Mouse (Mus musculus): ENCODE measurements around the gene Cox11. TPM values are rescaled to one million over a fixed set of nuclear protein-coding genes. Genes with fewer than 3 reads are reported as not detected.

The Cox11 gene
- 10 to 100 TPM; 25.2 to 25.9 TPM for total RNA-seq (2021)
- long read RNA-seq, experiment 1, transcript Cox11-201 (4 exons, 1,224 nt) = major isoform, 24 of 28 reads
- long read RNA-seq, experiment 1, partial matches to known transcripts = 0 of 28 reads
- long read RNA-seq, experiment 1, other reads (novel, unspliced or antisense) = 4 of 28 reads
- long read RNA-seq, experiment 2, transcript Cox11-201 (4 exons, 1,224 nt) = major isoform, 26 of 31 reads
- long read RNA-seq, experiment 2, partial matches to known transcripts = 1 of 31 reads
- long read RNA-seq, experiment 2, other reads (novel, unspliced or antisense) = 4 of 31 reads

GRCm38 (mm10) chr11:90637440-90638311 lies at the start of gene Cox11, which contains the start of gene Stxbp4:
TSS of gene Cox11 (plus strand) at chr11:90638173.
TSS of gene Stxbp4 (minus strand) at chr11:90638084.
- peak; percentile 95 to 96 for DNase-seq (ENCODE audit: low spot score in 2 of 2)
- intact Hi-C loops (cut with DNase I) = loop anchor here (10.0 kb wide), 1 partner anchor 633 kb away; the partner anchor contains the start of gene Pctp

DNA sequence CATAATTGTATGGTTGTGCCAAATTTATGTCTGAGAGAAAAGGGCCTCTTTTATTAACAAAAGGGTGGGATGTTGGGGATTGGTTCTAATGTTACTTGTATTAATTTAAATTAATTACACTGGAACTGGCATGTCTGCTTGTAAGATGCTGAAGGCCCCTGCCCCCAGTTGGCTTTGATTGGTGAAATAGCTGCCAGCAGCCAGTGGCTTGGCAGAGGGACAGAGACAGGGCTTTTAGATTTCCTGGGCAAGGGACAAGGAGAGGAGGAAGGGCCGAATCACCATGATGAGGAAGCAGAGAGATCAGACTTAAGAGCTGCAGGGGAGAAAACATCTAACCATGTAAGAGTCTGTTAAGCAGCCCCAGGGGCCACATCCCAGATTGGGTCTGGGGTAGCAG lies 47.0 kb upstream of the Cox11 start:
- DNase-seq (ENCODE audit: low spot score in 2 of 2) = no peak

DNA sequence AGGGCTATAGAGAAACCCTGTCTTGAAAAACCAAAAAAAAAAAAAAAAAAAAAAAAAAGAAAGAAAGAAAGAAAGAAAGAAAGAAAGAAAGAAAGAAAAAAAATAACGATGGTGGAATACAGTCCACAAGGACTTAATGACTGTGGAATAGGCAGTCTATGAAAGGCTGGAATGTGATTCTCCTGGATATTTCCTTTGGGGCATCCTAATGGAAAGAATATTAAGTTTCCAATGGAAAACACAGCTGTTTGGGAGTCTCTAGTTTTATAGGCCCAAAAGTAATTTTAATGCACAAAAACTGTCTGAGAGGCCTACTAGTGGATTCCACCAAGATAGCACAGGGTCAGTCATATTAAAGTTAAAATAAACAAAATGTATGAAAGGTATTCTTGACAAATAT lies 42.1 kb upstream of the Cox11 start:
- DNase-seq (ENCODE audit: low spot score in 2 of 2) = no peak
- intact Hi-C loops (cut with DNase I) = no loop called here

More for the DNA sequence above, 47.0 kb upstream of the Cox11 start:
- intact Hi-C loops (cut with DNase I) = no loop called here

DNA sequence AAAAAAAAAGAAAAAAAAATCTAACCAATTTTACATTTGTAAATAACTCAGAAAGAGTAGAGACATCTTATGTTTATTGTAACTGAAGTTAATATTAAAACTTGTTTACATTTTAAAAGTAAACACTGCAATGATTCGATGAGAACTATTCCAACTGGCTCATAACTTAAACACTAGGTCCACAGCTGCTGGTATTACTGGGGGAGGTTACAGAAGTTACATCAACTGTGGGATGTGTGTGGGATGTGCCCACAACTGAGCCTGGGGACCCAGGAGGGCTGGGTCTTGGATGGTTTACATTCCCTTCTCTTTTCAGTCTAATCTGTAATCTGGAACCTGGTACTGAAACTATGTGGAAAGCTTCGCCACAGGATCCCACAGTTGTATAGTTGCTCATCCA lies 34.9 kb upstream of the Cox11 start:
- DNase-seq (ENCODE audit: low spot score in 2 of 2) = no peak
- intact Hi-C loops (cut with DNase I) = no loop called here

DNA sequence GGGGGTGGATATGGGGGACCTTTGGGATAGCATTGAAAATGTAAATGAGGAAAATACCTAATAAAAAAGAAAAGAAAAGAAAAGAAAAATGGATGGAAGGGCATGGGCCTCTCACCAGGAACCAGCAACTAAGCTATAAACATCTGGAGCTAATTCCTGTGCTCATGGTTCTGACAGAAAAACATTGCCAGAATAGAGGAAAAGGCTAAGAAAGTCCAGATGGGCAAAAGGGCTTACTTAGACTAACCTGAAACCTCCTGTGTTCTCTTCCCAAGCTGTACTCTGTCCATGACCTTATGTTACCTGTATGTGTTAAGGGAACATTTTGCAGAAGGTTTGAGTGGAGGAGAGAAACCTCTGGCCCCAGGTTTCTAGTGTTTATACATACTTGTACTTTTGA lies 25.9 kb upstream of the Cox11 start:
- DNase-seq (ENCODE audit: low spot score in 2 of 2) = no peak
- intact Hi-C loops (cut with DNase I) = loop anchor here (5.0 kb wide), 1 partner anchor 195 kb away; no protein-coding TSS in a partner anchor

DNA sequence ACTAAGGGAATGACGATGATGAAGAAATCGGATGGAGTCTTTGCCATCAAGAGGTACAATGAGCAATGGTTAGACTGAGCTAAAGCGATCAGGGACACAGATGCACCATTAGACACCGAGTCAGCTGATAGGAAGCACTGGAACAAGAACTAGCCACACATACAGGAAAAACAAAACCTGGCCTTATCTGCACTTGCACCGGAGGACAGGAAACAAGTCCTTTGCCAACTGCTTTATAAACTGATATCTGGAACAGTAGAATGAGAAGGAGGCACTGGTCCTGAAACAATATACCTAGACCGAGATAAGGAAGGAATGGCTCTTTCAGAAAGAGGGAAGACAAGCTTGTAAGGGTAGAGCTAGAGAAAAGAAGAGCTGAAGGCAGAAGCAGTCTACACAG lies 23.2 kb upstream of the Cox11 start:
- DNase-seq (ENCODE audit: low spot score in 2 of 2) = no peak
- intact Hi-C loops (cut with DNase I) = loop anchor here (5.0 kb wide), 2 partner anchors 197 to 307 kb away; no protein-coding TSS in a partner anchor

- DNase-seq (ENCODE audit: low spot score in 2 of 2) = peak in 1 of 2 experiments; percentile 41
- intact Hi-C loops (cut with DNase I) = loop anchor here (5.0 kb wide), 1 partner anchor 309 kb away; no protein-coding TSS in a partner anchor
These were observed 21.5 kb upstream of the Cox11 start for GRCm38 (mm10) chr11:90616431-90616830.

DNA sequence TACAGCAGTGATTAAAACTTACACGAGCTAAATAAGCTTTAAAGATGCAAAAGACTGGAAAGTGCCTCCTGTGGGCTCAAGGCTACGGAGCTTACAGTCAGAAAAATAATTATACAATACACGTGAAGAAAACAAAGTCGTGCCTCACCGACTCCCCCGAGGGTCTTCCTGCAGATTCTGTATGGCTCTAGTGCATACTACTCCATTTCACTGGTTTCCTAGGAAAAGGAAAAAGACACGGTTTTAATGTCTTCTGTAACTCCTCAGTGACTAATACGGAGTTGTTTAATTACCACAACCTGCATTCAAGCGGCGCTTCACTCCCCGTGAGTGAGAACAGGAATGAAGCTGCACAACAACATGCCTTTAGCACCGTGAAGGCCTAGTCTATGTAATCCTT lies 15.9 kb upstream of the Cox11 start:
- no peak for DNase-seq (ENCODE audit: low spot score in 2 of 2)
- intact Hi-C loops (cut with DNase I) = loop anchor here (5.0 kb wide), 2 partner anchors 305 to 440 kb away; no protein-coding TSS in a partner anchor

DNA sequence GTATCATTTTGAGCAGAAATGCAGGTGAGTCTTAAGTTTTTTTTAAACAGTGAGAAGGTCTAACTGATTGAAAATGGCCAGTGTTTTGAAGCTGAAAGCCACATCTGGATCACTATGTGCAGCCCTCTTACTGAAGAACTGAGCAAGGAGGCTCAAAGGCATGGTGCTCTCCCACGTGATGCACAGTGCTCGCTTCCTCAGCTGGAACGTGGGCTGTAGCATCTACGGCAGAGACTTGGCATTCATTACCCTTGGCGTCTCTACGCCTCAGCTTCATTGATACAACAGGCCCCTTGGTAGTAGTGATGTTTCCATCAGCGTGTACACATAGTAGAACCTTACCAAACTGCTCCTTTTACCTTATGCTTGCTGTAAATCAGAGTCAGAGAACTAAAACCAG lies 15.5 kb upstream of the Cox11 start:
- intact Hi-C loops (cut with DNase I) = loop anchor here (5.0 kb wide), 2 partner anchors 305 to 440 kb away; no protein-coding TSS in a partner anchor
- DNase-seq (ENCODE audit: low spot score in 2 of 2) = no peak

DNA sequence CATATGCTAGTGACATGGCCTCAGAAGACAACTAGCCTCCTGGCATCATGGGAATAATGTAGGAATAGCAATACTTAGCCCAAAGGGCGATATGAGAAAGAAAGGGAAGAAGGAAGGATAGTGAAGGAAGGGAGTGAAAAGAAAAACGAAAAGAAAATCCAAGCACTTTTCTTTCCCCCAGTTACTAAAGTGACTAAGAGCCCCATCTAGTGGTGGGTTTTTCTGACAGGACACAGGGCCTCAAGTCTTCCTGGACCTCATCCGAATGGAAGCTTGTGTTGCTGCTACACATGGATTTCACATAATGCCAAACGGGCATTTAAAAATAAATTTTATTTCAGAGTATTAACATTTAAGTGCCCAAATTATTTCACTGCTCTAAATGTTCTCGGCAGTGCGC lies 14.5 kb upstream of the Cox11 start:
- peak; percentile 64 to 70 for DNase-seq (ENCODE audit: low spot score in 2 of 2)
- intact Hi-C loops (cut with DNase I) = loop anchor here (5.0 kb wide), 2 partner anchors 306 to 441 kb away; no protein-coding TSS in a partner anchor

- DNase-seq (ENCODE audit: low spot score in 2 of 2) = no peak
- intact Hi-C loops (cut with DNase I) = no loop called here
These were observed 12.8 kb upstream of the Cox11 start for GRCm38 (mm10) chr11:90625174-90625573.

DNA sequence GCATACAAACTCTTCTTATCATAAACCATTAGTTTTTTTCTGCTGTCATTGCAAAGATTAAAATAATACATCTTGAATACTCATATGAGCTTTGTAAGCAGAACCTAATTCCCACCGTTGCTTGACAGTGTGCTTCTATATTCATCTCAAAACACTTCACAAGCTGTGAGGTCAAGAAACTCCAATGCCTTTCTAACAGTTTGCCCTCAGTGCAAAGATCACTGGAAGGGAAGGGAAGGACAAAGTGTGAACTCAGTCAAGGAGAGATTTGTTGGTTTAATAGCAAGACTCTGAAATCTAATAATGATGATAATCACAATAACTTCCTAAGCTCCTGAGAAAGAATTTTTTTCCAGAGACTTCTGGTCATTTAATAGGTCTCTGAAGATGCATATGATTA lies 10.2 kb upstream of the Cox11 start:
- DNase-seq (ENCODE audit: low spot score in 2 of 2) = no peak
- intact Hi-C loops (cut with DNase I) = no loop called here

- intact Hi-C loops (cut with DNase I) = loop anchor here (10.0 kb wide), 1 partner anchor 628 kb away; the partner anchor contains the start of gene Pctp
- DNase-seq (ENCODE audit: low spot score in 2 of 2) = no peak
These were observed 5.5 kb upstream of the Cox11 start for GRCm38 (mm10) chr11:90632480-90632879.

DNA sequence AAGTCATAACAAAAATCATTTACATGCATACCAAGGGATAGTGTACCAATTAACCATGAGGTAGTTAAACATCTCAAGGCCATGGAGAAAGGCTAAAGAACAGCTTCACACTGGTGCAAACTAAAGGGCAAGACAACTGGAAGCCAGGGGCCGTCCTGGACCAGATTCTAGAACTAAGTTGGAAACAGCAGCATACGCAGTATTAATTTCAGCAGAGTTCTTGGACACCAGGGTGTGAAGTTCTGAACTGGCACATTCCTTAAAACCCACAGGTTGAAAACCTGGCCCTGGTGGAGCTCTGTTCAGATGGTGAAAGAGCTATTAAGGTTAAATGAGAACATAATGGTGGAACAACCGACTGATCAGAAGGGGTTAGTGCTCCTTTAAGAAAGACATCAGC lies 3.3 kb upstream of the Cox11 start:
- intact Hi-C loops (cut with DNase I) = loop anchor here (10.0 kb wide), 1 partner anchor 630 kb away; the partner anchor contains the start of gene Pctp

GRCm38 (mm10) chr11:90638312-90638830 lies 398 bp downstream of the Cox11 start:
- intact Hi-C loops (cut with DNase I) = loop anchor here (10.0 kb wide), 1 partner anchor 634 kb away; the partner anchor contains the start of gene Pctp
- peak in 1 of 2 experiments; percentile 17 for DNase-seq (ENCODE audit: low spot score in 2 of 2)

More for the DNA sequence above, 3.3 kb upstream of the Cox11 start:
- no peak for DNase-seq (ENCODE audit: low spot score in 2 of 2)

- intact Hi-C loops (cut with DNase I) = no loop called here
- DNase-seq (ENCODE audit: low spot score in 2 of 2) = peak in 1 of 2 experiments; percentile 37
These were observed 11.8 kb downstream of the Cox11 start for GRCm38 (mm10) chr11:90649777-90650176.

- intact Hi-C loops (cut with DNase I) = no loop called here
- no peak for DNase-seq (ENCODE audit: low spot score in 2 of 2)
These were observed 12.4 kb downstream of the Cox11 start for GRCm38 (mm10) chr11:90650231-90650885.

DNA sequence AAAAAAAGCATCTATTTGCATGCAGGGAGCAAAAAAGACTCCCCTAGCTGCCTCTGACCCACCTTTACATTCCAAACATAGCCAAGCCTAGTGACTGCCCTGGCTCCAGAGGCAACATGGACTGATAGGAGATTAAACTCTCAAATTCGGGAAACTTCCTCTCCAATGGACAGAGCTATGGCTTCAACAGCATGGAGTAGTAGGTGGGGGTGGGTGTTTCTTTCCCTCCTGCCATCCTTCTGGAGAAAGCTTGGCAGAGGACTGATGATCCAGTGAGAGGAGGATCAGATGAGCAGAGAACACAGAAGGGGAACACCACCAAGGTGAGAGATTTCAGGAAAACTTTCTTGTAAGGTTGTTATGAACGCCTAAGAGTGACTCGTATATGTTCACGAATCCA lies 14.6 kb downstream of the Cox11 start:
- intact Hi-C loops (cut with DNase I) = no loop called here
- no peak for DNase-seq (ENCODE audit: low spot score in 2 of 2)

- intact Hi-C loops (cut with DNase I) = no loop called here
These were observed 19.6 kb downstream of the Cox11 start for GRCm38 (mm10) chr11:90657527-90657926.

More at GRCm38 (mm10) chr11:90657527-90657926, 19.6 kb downstream of the Cox11 start:
- no peak for DNase-seq (ENCODE audit: low spot score in 2 of 2)

Data from left cerebral cortex, postnatal 14 days (tissue).